Mouse (Mus musculus) hindbrain, embryonic 16.5 days (tissue): Measurements from ENCODE around the gene Glt1d1. TPM values are rescaled to one million over a fixed set of nuclear protein-coding genes. Genes with fewer than 3 reads are reported as not detected.

ENCODE experiments used
- ATAC-seq: fragments of 200-750 bp; cut with Nextera tagmentation; 2 replicates; pipeline ENCODE4 v1.8.0; 2017; ENCODE audit warnings: moderate TSS enrichment, moderate library complexity
- H3K27ac ChIP-seq: fragments of 300-500 bp; sonication (generic); 2 replicates; pipeline ENCODE4 v1.5.1; 2014; ENCODE audit warnings: low read depth, mild to moderate bottlenecking, control low read depth, low read length, moderate library complexity
- H3K27me3 ChIP-seq: fragments of 300-500 bp; sonication (generic); replicated peaks from 2 replicates; pipeline ENCODE4 v1.6.1; 2014; ENCODE audit warnings: low read length; ENCODE audit not compliant: control insufficient read depth, insufficient read depth
- H3K36me3 ChIP-seq: fragments of 300-500 bp; sonication (generic); 2 replicates; pipeline ENCODE4 v1.6.1; 2014; ENCODE audit warnings: mild to moderate bottlenecking, low read length, moderate library complexity, mixed read lengths; ENCODE audit not compliant: control insufficient read depth, insufficient read depth
- H3K4me1 ChIP-seq: fragments of 300-500 bp; sonication (generic); 2 replicates; pipeline ENCODE4 v1.6.1; 2014; ENCODE audit warnings: low read depth, low read length; ENCODE audit not compliant: control insufficient read depth, insufficient read depth
- H3K4me2 ChIP-seq: fragments of 300-500 bp; sonication (generic); 2 replicates; pipeline ENCODE4 v1.6.1; 2014; ENCODE audit warnings: mild to moderate bottlenecking, low read length, control low read depth, moderate library complexity
- H3K4me3 ChIP-seq: fragments of 300-500 bp; sonication (generic); 2 replicates; pipeline ENCODE4 v1.5.1; 2014; ENCODE audit warnings: mild to moderate bottlenecking, low read length, control low read depth, moderate library complexity
- H3K9ac ChIP-seq: fragments of 300-500 bp; sonication (generic); 2 replicates; pipeline ENCODE4 v1.6.1; 2014; ENCODE audit warnings: low read depth, mild to moderate bottlenecking, control low read depth, low read length, moderate library complexity
- H3K9me3 ChIP-seq: fragments of 300-500 bp; sonication (generic); 2 replicates; pipeline ENCODE4 v1.6.1; 2014; ENCODE audit warnings: mild to moderate bottlenecking, low read length, moderate library complexity; ENCODE audit not compliant: control insufficient read depth
- WGBS: fragments of 180-500 bp; shearing (Covaris S2); extraction: QIAGEN DNeasy Blood & Tissue Kit; methylation state at CpG from one replicate; pipeline ENCODE4 v1.1.7; 2014; 5-methylcytosine and 5-hydroxymethylcytosine counted together
- polyA plus RNA-seq: library from polyadenylated mRNA; unstranded; fragments of >200 nt; fragmentation: Nextera tagmentation; extraction: Ambion mirVana; gene quantifications from 2 replicates; pipeline ENCODE4 v1.2.1, GENCODE M21; 2015

Gene Glt1d1
- polyA plus RNA-seq, 1 experiment from 2014 or later = 1.5 TPM

DNA sequence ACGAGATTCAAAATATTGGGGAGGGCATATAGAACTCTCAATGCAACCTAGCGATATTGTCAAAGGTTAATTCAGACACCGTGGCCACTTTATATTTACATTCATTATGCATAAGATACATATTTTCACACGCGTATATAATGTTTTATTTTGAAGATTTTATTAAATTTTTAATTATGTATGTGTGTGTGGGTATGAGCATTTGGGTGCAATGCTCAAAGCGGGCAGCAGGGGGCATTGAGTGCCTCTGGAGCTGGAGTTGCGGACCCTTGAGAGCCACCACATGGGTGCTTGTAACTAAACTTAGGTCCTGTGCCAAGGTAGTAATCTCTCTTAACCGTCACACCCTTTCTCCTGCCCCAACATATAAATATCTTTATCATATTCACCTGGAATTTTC, 41.9 kb downstream of the Glt1d1 start:
- WGBS = 92% methylated on average over 8 of the region's 8 CpGs
- Histone ChIP-seq H3K27ac (no peak overlapping the region), H3K4me3 (no peak overlapping the region), H3K4me2 (no peak overlapping the region), H3K9me3 (no peaks in the 10 kb centered on the region), H3K36me3 (no peaks in the 10 kb centered on the region), H3K27me3 (no peaks in the 10 kb centered on the region), H3K9ac (no peak overlapping the region), H3K4me1 (no peaks in the 10 kb centered on the region)
- ATAC-seq = no peak

DNA sequence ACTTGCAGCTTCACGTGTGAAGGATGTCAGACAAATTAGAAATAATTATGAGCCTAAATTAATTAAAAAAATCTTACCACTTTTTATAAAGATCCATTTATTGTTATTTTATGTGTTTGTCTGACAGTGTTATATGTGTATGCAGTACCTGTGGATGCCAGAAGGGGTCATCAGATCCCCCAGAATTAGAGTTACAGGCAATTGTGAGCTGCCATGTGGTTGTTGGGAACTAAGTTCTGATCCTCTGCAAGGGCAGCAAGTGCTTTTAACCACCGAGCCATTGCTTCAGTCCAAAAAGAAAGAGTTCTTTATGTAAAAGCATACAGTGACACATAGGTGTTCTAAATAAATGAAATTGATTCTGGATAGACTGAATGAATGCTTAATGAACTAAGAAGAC, 45.5 kb downstream of the Glt1d1 start:
- H3K27ac ChIP-seq = no peak overlapping the region
- no peaks in the 10 kb centered on the region for H3K36me3 ChIP-seq
- 97% methylated on average over 2 of the region's 2 CpGs for WGBS
- H3K4me3 ChIP-seq = no peak overlapping the region
- ATAC-seq = no peak
- H3K9ac ChIP-seq = no peak overlapping the region
- no peak overlapping the region for H3K4me2 ChIP-seq
- H3K4me1 ChIP-seq = no peaks in the 10 kb centered on the region
- H3K9me3 ChIP-seq = no peaks in the 10 kb centered on the region
- H3K27me3 ChIP-seq = no peaks in the 10 kb centered on the region

DNA sequence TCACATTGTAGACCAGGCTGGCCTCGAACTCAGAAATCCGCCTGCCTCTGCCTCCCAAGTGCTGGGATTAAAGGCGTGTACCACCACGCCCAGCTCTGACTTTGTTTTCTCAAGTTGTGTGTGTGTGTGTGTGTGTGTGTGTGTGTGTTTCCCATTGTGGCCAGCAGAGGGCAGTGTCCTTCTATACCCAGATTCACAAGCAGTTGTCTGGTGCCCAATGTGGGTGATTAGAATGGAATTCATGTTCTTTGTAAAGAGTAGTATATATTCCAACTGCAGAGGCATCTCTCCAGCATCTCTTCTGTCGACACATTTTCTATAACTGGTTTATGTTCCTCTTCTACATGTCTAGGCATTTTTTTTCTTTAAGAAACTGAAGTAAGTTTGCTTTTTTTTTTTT, 46.4 kb downstream of the Glt1d1 start:
- no peak for ATAC-seq
- no peak overlapping the region for H3K4me3 ChIP-seq
- H3K27ac ChIP-seq = no peak overlapping the region
- H3K27me3 ChIP-seq = no peaks in the 10 kb centered on the region
- H3K9ac ChIP-seq = no peak overlapping the region
- no peaks in the 10 kb centered on the region for H3K36me3 ChIP-seq
- no peak overlapping the region for H3K4me2 ChIP-seq
- H3K4me1 ChIP-seq = no peaks in the 10 kb centered on the region
- H3K9me3 ChIP-seq = no peaks in the 10 kb centered on the region
- WGBS = 97% methylated on average over 5 of the region's 5 CpGs

DNA sequence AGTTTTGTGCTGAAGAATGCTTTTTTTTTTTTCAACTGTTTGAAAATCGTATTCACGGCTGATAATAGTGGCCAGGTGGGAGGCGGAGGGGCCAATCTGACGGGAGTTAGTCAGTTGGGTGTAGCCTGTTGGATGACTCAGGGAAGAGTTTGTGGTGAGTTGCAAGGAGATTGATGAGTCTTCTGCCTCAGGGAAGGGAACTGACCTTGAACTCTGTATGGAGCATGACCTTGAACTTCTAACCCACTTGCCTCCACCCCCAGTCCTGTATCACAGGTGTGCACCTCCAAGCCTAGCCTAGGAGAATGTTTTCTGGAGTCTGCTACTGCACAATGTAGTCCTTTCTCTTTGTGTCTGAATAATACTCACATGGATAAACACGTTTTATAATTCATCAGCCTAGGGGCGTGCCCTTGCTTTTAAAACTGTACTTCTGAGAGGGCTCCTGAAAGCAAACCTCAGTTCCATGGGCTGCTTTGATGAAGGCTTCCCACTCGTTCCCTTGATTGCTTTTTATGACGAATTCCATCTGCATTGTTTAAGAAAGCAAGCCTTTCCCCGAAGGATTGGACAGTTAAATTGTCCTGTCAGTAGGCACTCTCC, 56.6 kb downstream of the Glt1d1 start:
- Histone ChIP-seq H3K9ac (no peak overlapping the region), H3K36me3 (no peaks in the 10 kb centered on the region), H3K4me3 (no peak overlapping the region), H3K27ac (no peak overlapping the region), H3K27me3 (no peaks in the 10 kb centered on the region), H3K9me3 (no peaks in the 10 kb centered on the region), H3K4me2 (no peak overlapping the region), H3K4me1 (peaks cover 2% of the 10 kb centered on the region; the same call in 1 of the 2 replicates)
- WGBS = 80% methylated on average over 9 of the region's 9 CpGs
- no peak for ATAC-seq

DNA sequence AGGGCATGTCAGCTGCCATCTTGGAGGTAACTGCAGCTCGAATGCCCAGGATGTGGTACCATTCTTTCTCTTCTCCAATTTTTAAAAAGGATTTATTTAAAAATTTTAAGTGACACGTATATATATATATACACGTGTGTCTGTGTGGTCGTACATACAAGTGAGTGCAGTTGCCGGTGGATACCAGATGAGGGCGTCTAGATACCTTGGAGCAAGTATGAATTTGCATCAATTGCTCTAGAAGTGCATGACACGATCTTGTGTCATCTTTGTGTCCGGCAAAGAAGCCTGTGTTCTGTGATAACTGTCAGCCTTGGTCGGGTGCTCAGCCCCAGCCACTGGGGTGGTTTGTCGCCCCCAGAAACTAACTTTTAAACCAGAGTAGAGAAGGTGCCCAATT, 59.0 kb downstream of the Glt1d1 start:
- H3K27me3 ChIP-seq = no peaks in the 10 kb centered on the region
- WGBS = 83% methylated on average over 10 of the region's 10 CpGs
- H3K36me3 ChIP-seq = no peaks in the 10 kb centered on the region
- H3K9me3 ChIP-seq = no peaks in the 10 kb centered on the region
- no peak overlapping the region for H3K27ac ChIP-seq
- no peak overlapping the region for H3K4me2 ChIP-seq
- H3K4me3 ChIP-seq = no peak overlapping the region
- ATAC-seq = no peak
- no peak overlapping the region for H3K9ac ChIP-seq
- no peaks in the 10 kb centered on the region for H3K4me1 ChIP-seq

DNA sequence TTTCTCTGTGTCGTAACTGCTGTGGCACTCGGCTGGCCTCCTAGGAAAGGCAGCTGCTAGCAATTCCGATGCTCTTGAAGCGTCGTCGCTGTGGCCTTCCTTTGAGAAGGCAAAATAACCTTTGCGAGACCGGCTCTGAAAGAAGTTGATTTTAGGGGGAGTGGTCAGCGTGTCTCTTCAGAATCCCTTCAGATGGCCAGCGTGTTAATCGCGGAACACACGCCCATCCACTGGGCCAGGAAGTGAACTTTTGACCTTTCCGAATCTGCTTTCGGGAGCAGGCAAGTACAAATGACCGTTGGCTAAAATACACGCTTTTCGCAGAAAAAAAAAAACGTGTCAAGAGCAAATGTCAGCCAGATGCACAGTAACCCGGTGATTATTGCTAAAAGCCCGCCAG, 59.5 kb downstream of the Glt1d1 start:
- ATAC-seq = no peak
- Histone ChIP-seq H3K4me3 (no peak overlapping the region), H3K27ac (no peak overlapping the region), H3K9me3 (no peaks in the 10 kb centered on the region), H3K9ac (no peak overlapping the region), H3K27me3 (no peaks in the 10 kb centered on the region), H3K36me3 (no peaks in the 10 kb centered on the region), H3K4me2 (no peak overlapping the region), H3K4me1 (no peaks in the 10 kb centered on the region)
- 44% methylated on average over 21 of the region's 21 CpGs for WGBS

DNA sequence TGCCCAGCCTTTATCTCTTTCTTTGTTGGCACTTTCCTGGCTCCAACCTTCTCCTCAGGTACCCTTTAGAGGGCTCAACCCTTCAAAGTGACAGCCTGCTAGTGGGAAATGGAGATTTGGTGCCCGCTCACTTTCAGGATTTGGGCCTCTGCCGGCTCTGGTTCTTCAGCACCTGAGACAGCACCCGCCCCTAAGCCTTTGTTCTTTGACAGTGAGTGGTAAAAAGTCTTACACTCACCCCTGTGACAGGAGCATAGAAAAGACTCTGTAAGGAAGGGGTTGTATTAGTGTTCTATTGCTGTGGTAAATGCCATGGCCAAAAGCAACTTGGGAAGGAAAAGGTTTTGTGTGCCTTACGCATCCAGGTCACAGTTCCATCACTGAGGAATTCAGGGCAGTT, 63.8 kb downstream of the Glt1d1 start:
- no peak overlapping the region for H3K27ac ChIP-seq

DNA sequence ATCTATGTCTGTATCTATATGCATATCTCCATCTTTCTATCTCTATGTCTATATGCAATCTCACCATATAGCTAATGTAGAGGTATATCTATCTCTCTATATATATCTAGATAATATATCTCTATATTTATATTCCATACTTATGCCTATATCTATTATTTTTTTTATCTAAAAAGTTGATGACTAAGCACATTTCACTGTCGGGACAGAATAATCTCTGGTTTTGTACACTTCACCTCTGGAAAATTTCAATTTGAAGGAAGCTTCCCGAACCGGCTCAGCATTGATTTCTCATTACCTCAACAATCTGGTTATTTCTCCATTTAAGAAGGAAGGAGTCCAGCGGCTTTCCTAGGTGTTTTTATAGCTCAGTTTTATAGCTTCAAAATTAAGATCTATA, 64.5 kb downstream of the Glt1d1 start:
- Histone ChIP-seq H3K36me3 (no peaks in the 10 kb centered on the region), H3K9ac (no peak overlapping the region), H3K9me3 (no peaks in the 10 kb centered on the region), H3K27ac (no peak overlapping the region), H3K4me1 (no peaks in the 10 kb centered on the region), H3K4me3 (no peak overlapping the region), H3K4me2 (no peak overlapping the region), H3K27me3 (no peaks in the 10 kb centered on the region)
- ATAC-seq = no peak
- WGBS = 87% methylated on average over 4 of the region's 4 CpGs

More for the DNA sequence above, 63.8 kb downstream of the Glt1d1 start:
- Histone ChIP-seq H3K9ac (no peak overlapping the region), H3K9me3 (no peaks in the 10 kb centered on the region), H3K36me3 (no peaks in the 10 kb centered on the region), H3K4me2 (no peak overlapping the region), H3K4me1 (no peaks in the 10 kb centered on the region), H3K27me3 (no peaks in the 10 kb centered on the region), H3K4me3 (no peak overlapping the region)
- 82% methylated on average over 4 of the region's 4 CpGs for WGBS
- no peak for ATAC-seq

DNA sequence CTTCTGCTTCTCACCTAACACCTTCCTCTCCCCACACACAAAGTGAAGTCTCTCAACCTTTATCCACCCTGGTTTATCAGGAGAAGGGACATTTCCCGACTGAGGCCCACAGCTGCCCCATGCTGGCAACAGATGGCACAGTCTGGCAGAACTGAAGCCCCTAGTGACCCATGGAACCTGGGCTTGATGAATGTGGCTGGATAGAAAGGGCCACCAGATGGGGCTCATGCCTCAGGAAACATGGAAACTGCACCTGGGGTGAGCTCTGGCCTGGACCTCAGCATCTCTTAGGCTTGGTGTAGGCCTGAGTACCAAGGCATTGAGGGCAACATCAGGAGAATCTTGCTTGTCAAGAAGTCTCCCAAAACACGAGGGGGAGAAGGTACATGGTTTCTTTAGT, 66.5 kb downstream of the Glt1d1 start:
- no peaks in the 10 kb centered on the region for H3K9me3 ChIP-seq
- H3K9ac ChIP-seq = no peak overlapping the region
- no peak for ATAC-seq
- WGBS = 53% methylated on average over 2 of the region's 2 CpGs
- no peak overlapping the region for H3K4me3 ChIP-seq
- H3K27me3 ChIP-seq = no peaks in the 10 kb centered on the region
- H3K36me3 ChIP-seq = no peaks in the 10 kb centered on the region
- no peaks in the 10 kb centered on the region for H3K4me1 ChIP-seq
- no peak overlapping the region for H3K27ac ChIP-seq
- H3K4me2 ChIP-seq = no peak overlapping the region

DNA sequence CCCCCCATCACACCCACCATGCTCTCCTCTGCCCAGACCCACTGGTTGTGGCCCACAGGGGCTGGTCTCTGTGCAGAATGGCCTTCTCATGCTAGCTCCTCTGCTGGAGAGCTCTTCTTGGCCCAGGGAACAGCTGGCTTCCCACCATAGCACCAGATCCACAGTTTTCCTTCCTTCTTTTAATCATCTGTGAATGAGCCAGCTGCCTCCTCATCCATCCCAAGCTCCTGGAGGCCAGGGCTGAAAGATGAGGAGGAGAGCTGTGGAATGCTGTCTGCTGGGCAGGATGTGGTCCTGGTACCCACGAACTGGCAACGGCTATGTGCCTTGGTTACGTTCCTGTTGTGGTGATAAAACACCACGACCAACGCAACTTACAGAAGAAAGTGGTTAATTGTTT, 67.6 kb downstream of the Glt1d1 start:
- no peaks in the 10 kb centered on the region for H3K9me3 ChIP-seq
- no peak overlapping the region for H3K4me2 ChIP-seq
- no peak overlapping the region for H3K4me3 ChIP-seq
- no peaks in the 10 kb centered on the region for H3K4me1 ChIP-seq
- no peak overlapping the region for H3K27ac ChIP-seq
- 91% methylated on average over 5 of the region's 5 CpGs for WGBS
- H3K9ac ChIP-seq = no peak overlapping the region
- H3K27me3 ChIP-seq = no peaks in the 10 kb centered on the region
- no peak for ATAC-seq
- no peaks in the 10 kb centered on the region for H3K36me3 ChIP-seq
